Mouse (Mus musculus) erythroblast, embryonic 14.5 days (primary cell): ENCODE measurements around the gene Efl1. TPM values are rescaled to one million over a fixed set of nuclear protein-coding genes. Genes with fewer than 3 reads are reported as not detected.

ENCODE experiments used
- H3K27me3 ChIP-seq: 2 replicates; pipeline ENCODE4 v1.6.1; 2012; ENCODE audit warnings: inconsistent platforms; ENCODE audit not compliant: control insufficient read depth
- H3K36me3 ChIP-seq: 2 replicates; pipeline ENCODE4 v1.6.1; 2012; ENCODE audit warnings: mild to moderate bottlenecking, inconsistent platforms; ENCODE audit not compliant: control insufficient read depth
- H3K4me1 ChIP-seq: 2 replicates; pipeline ENCODE4 v1.6.1; 2012; ENCODE audit warnings: inconsistent platforms; ENCODE audit not compliant: control insufficient read depth
- H3K4me3 ChIP-seq: replicated peaks from 2 replicates; pipeline ENCODE3; 2012; ENCODE audit warnings: moderate library complexity, mild to moderate bottlenecking, inconsistent platforms
- H3K9me3 ChIP-seq: 2 replicates; pipeline ENCODE4 v1.6.1; 2012; ENCODE audit warnings: low read length, inconsistent platforms, mixed read lengths; ENCODE audit not compliant: control insufficient read depth
- GATA1 ChIP-seq: IDR thresholded peaks from 2 replicates; pipeline ENCODE4 v1.6.1; 2012; ENCODE audit warnings: low read length, inconsistent platforms, mixed read lengths
- TAL1 ChIP-seq: IDR thresholded peaks from 3 replicates; pipeline ENCODE4 v1.6.1; 2012; ENCODE audit warnings: low read length, inconsistent platforms, mixed read lengths
- polyA plus RNA-seq: library from polyadenylated mRNA; stranded (reverse); fragments of >175 nt; gene quantifications from 2 replicates; pipeline ENCODE4 v1.2.3, GENCODE M21; 2012

The Efl1 gene
- polyA plus RNA-seq, 1 experiment, result 0.15 TPM

DNA sequence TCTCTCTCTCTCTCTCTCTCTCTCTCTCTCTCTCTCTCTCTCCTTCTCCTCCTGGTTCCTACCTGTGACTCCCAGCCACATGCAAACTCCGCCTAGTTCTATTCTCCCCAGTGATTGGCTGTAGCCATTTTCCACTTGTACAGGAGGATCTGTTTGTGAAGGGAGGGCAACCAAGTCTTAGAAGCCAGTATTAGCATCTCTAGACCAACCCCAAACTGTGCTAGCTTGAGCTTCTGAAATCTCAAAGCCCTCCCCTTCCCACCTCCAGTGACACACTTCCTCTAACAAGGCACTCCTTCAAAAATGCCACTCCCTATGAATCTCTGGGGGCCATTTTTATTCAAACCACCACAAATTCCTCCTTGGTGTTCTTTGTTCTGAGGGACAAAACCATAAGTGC is 144.7 kb downstream of the Efl1 start:
- H3K9me3 ChIP-seq, result no peaks in the 10 kb centered on the region
- TF ChIP-seq TAL1, result no peak
- no peak for TF ChIP-seq GATA1
- H3K27me3 ChIP-seq, result no peaks in the 10 kb centered on the region
- H3K4me3 ChIP-seq, result no peak overlapping the region
- no peaks in the 10 kb centered on the region for H3K36me3 ChIP-seq
- H3K4me1 ChIP-seq, result no peaks in the 10 kb centered on the region

DNA sequence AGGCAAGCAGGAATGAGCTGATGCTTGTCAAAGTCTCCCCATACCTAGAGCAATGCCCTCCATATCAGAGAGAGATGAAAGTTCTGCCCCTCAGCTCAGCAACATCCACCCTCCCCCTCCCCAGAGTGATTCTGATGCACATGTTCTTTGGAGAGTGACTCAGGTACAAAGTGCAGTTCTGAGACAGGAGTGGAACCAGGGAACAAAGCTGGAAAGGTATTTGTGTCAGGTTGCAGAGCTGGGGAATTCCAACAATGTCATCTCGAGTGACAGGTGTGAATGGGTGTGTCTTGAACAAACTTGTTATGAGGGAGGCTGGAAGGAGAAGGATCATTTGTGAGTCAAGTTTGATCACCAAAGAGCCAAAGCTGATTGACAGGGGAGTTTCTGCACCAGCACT is 146.1 kb downstream of the Efl1 start:
- Histone ChIP-seq H3K4me1 (no peaks in the 10 kb centered on the region), H3K4me3 (no peak overlapping the region), H3K27me3 (no peaks in the 10 kb centered on the region), H3K36me3 (no peaks in the 10 kb centered on the region), H3K9me3 (no peaks in the 10 kb centered on the region)
- no peak for TF ChIP-seq GATA1
- no peak for TF ChIP-seq TAL1

DNA sequence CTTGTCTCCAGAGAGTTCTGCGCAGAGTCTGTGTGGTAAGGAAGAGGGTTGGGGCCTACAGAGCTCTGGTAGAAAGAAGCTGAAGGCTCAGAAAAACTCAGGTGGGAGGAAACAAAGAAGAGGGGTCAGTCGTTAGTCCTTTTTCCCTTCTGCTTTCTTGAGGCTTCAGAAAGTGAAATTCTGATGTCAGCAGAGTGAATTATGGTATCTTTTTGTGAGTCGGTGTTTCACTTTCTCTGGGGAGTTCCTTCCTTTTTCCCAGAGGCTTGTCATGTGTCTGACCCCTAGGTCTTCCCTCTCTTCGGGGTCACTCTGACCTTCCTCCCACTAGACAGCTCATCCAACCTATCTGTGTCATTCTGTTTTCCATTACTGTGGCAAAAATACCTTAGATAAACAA is 153.8 kb downstream of the Efl1 start:
- TF ChIP-seq GATA1, result no peak
- no peak for TF ChIP-seq TAL1
- Histone ChIP-seq H3K27me3 (no peaks in the 10 kb centered on the region), H3K4me1 (no peaks in the 10 kb centered on the region), H3K36me3 (no peaks in the 10 kb centered on the region), H3K9me3 (no peaks in the 10 kb centered on the region), H3K4me3 (no peak overlapping the region)

DNA sequence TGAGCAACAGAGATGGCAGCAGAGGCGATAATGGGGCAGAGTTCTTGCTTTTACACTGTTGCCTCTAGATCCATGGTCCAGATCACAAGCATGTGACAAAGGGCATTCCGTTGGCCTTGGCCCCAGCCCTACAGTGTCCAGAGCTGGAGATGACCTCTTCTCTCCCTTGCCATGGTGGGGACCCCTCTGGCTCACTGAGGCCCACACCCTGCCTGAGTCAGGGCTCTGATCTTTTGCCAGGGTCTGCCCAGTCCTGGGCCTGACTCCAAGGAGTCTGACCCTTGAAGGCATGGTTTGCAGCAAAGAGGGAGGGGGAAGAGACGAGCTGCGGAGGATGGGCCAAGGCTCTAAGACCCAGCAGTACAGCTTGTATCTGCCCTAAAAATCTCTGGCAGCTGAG is 159.8 kb downstream of the Efl1 start:
- Histone ChIP-seq H3K4me1 (no peaks in the 10 kb centered on the region), H3K36me3 (no peaks in the 10 kb centered on the region), H3K27me3 (no peaks in the 10 kb centered on the region), H3K9me3 (no peaks in the 10 kb centered on the region), H3K4me3 (no peak overlapping the region)
- no peak for TF ChIP-seq GATA1
- no peak for TF ChIP-seq TAL1

DNA sequence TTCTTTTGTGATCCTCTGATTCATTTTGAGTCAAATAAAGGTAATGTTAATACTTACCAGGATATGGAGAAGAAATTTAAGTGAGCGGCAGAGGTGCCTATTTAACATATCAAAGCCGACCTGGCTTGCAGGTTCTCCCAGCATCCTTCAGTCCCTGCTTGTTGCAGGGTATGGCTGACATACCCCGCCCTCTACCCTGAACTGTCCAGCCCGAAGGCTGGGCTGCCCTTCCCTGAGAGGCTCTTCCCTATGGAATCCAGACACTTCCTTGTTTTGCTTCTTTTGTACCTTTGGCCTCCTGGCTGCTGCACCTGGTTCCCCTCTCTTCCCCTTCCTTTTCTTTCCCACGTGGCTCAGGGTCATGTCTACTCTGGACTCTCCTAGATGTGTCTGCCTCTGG is 160.7 kb downstream of the Efl1 start:
- H3K27me3 ChIP-seq, result no peaks in the 10 kb centered on the region
- H3K4me1 ChIP-seq, result no peaks in the 10 kb centered on the region
- H3K9me3 ChIP-seq, result no peaks in the 10 kb centered on the region
- H3K36me3 ChIP-seq, result no peaks in the 10 kb centered on the region
- TF ChIP-seq GATA1 (no peak), TAL1 (no peak)
- no peak overlapping the region for H3K4me3 ChIP-seq

DNA sequence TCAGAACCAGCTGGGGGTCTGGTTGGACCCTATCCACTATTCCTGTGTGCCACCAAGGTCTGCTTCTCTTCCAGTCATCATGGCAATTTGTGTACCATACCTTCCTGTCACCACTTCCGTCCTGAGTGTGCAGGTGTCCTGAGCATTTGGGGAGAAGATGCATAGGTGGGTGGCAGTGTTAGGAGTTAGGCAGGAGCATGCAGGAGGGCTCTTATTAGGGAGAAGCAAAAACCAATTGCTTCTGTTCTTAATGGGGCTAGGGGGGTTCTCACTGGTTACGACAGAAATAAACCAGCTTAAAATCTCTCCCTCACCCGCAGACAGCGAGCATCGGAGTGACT is 162.4 kb downstream of the Efl1 start:
- no peaks in the 10 kb centered on the region for H3K36me3 ChIP-seq
- no peaks in the 10 kb centered on the region for H3K9me3 ChIP-seq
- H3K27me3 ChIP-seq, result no peaks in the 10 kb centered on the region
- TF ChIP-seq GATA1 (no peak), TAL1 (no peak)
- H3K4me3 ChIP-seq, result no peak overlapping the region
- H3K4me1 ChIP-seq, result no peaks in the 10 kb centered on the region

DNA sequence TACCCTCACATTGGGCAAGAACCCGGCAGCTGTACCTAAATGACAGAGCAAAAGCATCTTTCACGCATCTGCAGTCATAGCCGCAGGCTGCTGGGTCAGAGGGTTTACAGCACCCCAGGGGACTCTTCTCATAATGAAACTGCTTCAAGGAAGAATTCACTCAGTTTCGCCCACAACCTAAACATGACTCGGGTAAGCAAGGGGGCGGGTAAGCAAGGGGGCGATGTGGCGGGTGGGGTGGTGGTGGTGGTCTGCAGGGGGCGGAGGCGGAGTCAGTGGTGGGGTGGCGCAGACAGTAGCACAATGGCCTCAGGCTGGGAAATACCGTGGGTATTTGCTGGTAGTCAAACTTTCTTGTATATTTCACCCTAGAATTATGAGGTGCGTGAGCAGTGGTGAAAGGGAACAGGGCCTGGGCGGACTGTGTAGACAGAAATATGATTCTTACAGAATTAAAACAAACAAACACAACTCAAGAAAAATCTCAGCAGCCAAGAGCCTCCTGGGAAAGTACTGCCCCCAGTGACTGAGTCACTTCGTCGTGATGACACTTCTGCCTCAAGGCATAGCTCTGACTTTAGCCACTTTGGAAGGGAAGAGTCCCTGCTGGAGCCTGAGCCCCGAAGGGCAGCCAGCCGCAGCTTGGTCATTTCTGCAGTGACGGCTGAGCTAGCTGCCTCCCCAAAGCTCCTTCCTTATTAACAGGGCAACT is 162.9 kb downstream of the Efl1 start:
- H3K36me3 ChIP-seq, result no peaks in the 10 kb centered on the region
- no peak for TF ChIP-seq TAL1
- no peak for TF ChIP-seq GATA1
- no peaks in the 10 kb centered on the region for H3K9me3 ChIP-seq
- H3K4me3 ChIP-seq, result no peak overlapping the region
- no peaks in the 10 kb centered on the region for H3K27me3 ChIP-seq
- H3K4me1 ChIP-seq, result no peaks in the 10 kb centered on the region

DNA sequence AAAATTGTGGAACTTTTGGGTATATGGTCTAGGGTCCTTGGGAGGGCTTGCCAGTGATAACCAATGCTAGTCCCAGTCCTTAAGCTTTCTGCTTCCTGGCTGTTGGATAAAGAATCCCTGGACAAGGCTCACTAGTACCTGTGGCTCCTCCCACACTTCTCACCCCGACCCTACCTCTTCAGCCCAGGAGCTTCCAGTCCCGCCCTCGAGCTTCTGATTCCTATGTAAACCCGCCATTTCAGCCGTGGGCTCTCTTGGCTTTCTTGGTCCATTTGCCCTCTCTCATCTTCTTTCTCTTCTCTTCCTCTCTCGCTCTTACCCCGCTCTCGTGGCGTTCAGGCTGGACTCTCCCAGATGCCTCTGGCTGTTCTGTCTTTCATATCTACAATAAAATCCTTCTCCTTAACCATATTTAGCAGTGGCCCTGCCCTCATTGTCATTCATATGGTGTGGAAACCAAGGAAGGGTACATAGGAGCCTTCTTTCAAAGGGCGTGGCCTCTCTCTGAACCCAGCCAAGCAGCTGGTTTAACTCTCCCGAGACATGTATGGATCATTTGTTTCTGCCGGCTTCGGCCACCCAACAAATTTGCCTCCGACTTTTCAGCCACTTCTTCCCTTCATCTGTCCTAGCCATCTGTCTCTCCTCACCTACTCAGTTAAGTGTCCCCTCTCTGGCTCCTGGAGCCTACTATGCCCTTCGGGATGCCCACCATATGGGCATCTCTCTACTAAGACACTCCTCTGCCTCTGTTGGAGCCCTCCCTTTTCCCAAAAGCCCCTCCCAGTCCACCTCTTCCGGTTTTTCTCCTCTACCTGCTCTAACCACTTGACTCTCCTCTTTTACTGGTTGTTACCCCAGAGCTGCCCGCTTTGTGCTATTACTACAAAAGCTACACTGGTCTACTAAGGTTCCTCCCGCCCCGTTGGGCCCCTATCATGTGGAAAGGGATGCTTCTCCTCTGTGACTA is 164.1 kb downstream of the Efl1 start:
- H3K27me3 ChIP-seq, result no peaks in the 10 kb centered on the region
- no peak overlapping the region for H3K4me3 ChIP-seq
- H3K4me1 ChIP-seq, result no peaks in the 10 kb centered on the region
- TF ChIP-seq GATA1 (no peak), TAL1 (no peak)
- H3K9me3 ChIP-seq, result no peaks in the 10 kb centered on the region
- H3K36me3 ChIP-seq, result no peaks in the 10 kb centered on the region

DNA sequence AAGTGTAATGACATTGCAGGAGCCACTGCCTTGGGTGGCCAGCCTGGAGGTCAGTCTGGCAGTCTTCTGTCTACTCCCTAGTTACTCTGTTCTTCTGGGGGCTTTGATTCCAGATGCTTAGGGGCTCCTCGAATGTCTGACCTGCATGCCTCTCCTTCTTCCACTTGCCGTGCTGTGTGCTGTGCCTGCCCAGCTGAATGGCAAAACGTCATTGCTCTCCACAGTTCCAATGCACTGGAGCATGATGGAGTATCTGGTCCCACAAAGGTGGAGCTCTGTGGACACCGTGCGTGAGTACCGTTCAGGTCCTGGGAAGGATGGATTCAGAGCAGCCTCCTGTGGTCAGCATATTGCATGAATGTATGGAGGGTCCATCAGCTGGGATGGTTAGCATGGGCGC is 171.1 kb downstream of the Efl1 start:
- no peaks in the 10 kb centered on the region for H3K36me3 ChIP-seq
- H3K27me3 ChIP-seq, result no peaks in the 10 kb centered on the region
- H3K4me3 ChIP-seq, result no peak overlapping the region
- TF ChIP-seq TAL1, result no peak
- no peak for TF ChIP-seq GATA1
- no peaks in the 10 kb centered on the region for H3K9me3 ChIP-seq
- no peaks in the 10 kb centered on the region for H3K4me1 ChIP-seq
